Mouse (Mus musculus): ENCODE results near the gene Cfap61. TPM values are rescaled to one million over a fixed set of nuclear protein-coding genes. Genes with fewer than 3 reads are reported as not detected.

The Cfap61 gene
- total RNA-seq, 1 experiment from 2014 or later = not detected

GRCm38 (mm10) chr2:146051334-146051733, 116.8 kb downstream of the Cfap61 start:
- no peak for ATAC-seq (replicated peaks in 1 of 2; ENCODE audit: insufficient read depth in 1 of 2, low FRiP score in 2 of 2, low TSS enrichment in 1 of 2, low read depth in 1 of 2, poor library complexity in 2 of 2, severe bottlenecking in 2 of 2)

GRCm38 (mm10) chr2:146057123-146057522, 122.5 kb downstream of the Cfap61 start:
- no peak for ATAC-seq (replicated peaks in 1 of 2; ENCODE audit: insufficient read depth in 1 of 2, low FRiP score in 2 of 2, low TSS enrichment in 1 of 2, low read depth in 1 of 2, poor library complexity in 2 of 2, severe bottlenecking in 2 of 2)

- no peak for ATAC-seq (replicated peaks in 1 of 2; ENCODE audit: insufficient read depth in 1 of 2, low FRiP score in 2 of 2, low TSS enrichment in 1 of 2, low read depth in 1 of 2, poor library complexity in 2 of 2, severe bottlenecking in 2 of 2)
Observed at GRCm38 (mm10) chr2:146058791-146059190, 124.2 kb downstream of the Cfap61 start.

GRCm38 (mm10) chr2:146061421-146062300, 127.1 kb downstream of the Cfap61 start:
- ATAC-seq (replicated peaks in 1 of 2; ENCODE audit: insufficient read depth in 1 of 2, low FRiP score in 2 of 2, low TSS enrichment in 1 of 2, low read depth in 1 of 2, poor library complexity in 2 of 2, severe bottlenecking in 2 of 2) = 0 out of 4 replicates have a peak, but pooled peaks of 1 of the 2 experiments have one; percentile 8

GRCm38 (mm10) chr2:146062330-146063092, 127.9 kb downstream of the Cfap61 start:
- ATAC-seq (replicated peaks in 1 of 2; ENCODE audit: insufficient read depth in 1 of 2, low FRiP score in 2 of 2, low TSS enrichment in 1 of 2, low read depth in 1 of 2, poor library complexity in 2 of 2, severe bottlenecking in 2 of 2) = peak; percentile 81 to 86

GRCm38 (mm10) chr2:146063093-146064074, 128.8 kb downstream of the Cfap61 start:
- no peak for ATAC-seq (replicated peaks in 1 of 2; ENCODE audit: insufficient read depth in 1 of 2, low FRiP score in 2 of 2, low TSS enrichment in 1 of 2, low read depth in 1 of 2, poor library complexity in 2 of 2, severe bottlenecking in 2 of 2)

GRCm38 (mm10) chr2:146067364-146067763, 132.8 kb downstream of the Cfap61 start:
- ATAC-seq (replicated peaks in 1 of 2; ENCODE audit: insufficient read depth in 1 of 2, low FRiP score in 2 of 2, low TSS enrichment in 1 of 2, low read depth in 1 of 2, poor library complexity in 2 of 2, severe bottlenecking in 2 of 2) = no peak

GRCm38 (mm10) chr2:146073300-146073699, 138.7 kb downstream of the Cfap61 start:
- no peak for ATAC-seq (replicated peaks in 1 of 2; ENCODE audit: insufficient read depth in 1 of 2, low FRiP score in 2 of 2, low TSS enrichment in 1 of 2, low read depth in 1 of 2, poor library complexity in 2 of 2, severe bottlenecking in 2 of 2)

GRCm38 (mm10) chr2:146077117-146077516, 142.5 kb downstream of the Cfap61 start:
- ATAC-seq (replicated peaks in 1 of 2; ENCODE audit: insufficient read depth in 1 of 2, low FRiP score in 2 of 2, low TSS enrichment in 1 of 2, low read depth in 1 of 2, poor library complexity in 2 of 2, severe bottlenecking in 2 of 2) = no peak

GRCm38 (mm10) chr2:146080282-146080681, 145.7 kb downstream of the Cfap61 start:
- 0 out of 4 replicates have a peak, but pooled peaks of 1 of the 2 experiments have one; percentile 29 for ATAC-seq (replicated peaks in 1 of 2; ENCODE audit: insufficient read depth in 1 of 2, low FRiP score in 2 of 2, low TSS enrichment in 1 of 2, low read depth in 1 of 2, poor library complexity in 2 of 2, severe bottlenecking in 2 of 2)

GRCm38 (mm10) chr2:146083326-146083871, 148.8 kb downstream of the Cfap61 start:
- ATAC-seq (replicated peaks in 1 of 2; ENCODE audit: insufficient read depth in 1 of 2, low FRiP score in 2 of 2, low TSS enrichment in 1 of 2, low read depth in 1 of 2, poor library complexity in 2 of 2, severe bottlenecking in 2 of 2) = no peak

GRCm38 (mm10) chr2:146087411-146087810, 152.8 kb downstream of the Cfap61 start:
- no peak for ATAC-seq (replicated peaks in 1 of 2; ENCODE audit: insufficient read depth in 1 of 2, low FRiP score in 2 of 2, low TSS enrichment in 1 of 2, low read depth in 1 of 2, poor library complexity in 2 of 2, severe bottlenecking in 2 of 2)

- ATAC-seq (replicated peaks in 1 of 2; ENCODE audit: insufficient read depth in 1 of 2, low FRiP score in 2 of 2, low TSS enrichment in 1 of 2, low read depth in 1 of 2, poor library complexity in 2 of 2, severe bottlenecking in 2 of 2) = no peak
Observed at GRCm38 (mm10) chr2:146089157-146089692, 154.6 kb downstream of the Cfap61 start.

GRCm38 (mm10) chr2:146097532-146097931, 162.9 kb downstream of the Cfap61 start:
- ATAC-seq (replicated peaks in 1 of 2; ENCODE audit: insufficient read depth in 1 of 2, low FRiP score in 2 of 2, low TSS enrichment in 1 of 2, low read depth in 1 of 2, poor library complexity in 2 of 2, severe bottlenecking in 2 of 2) = no peak

- ATAC-seq (replicated peaks in 1 of 2; ENCODE audit: insufficient read depth in 1 of 2, low FRiP score in 2 of 2, low TSS enrichment in 1 of 2, low read depth in 1 of 2, poor library complexity in 2 of 2, severe bottlenecking in 2 of 2) = peak; percentile 50 to 64; a peak in 3 of 4 replicates
Observed at GRCm38 (mm10) chr2:146098853-146099717, 164.5 kb downstream of the Cfap61 start.

- no peak for ATAC-seq (replicated peaks in 1 of 2; ENCODE audit: insufficient read depth in 1 of 2, low FRiP score in 2 of 2, low TSS enrichment in 1 of 2, low read depth in 1 of 2, poor library complexity in 2 of 2, severe bottlenecking in 2 of 2)
Observed at GRCm38 (mm10) chr2:146099838-146100237, 165.3 kb downstream of the Cfap61 start.

Data from hematopoietic stem cell, adult 5-6 weeks (primary cell).